Mouse (Mus musculus) erythroblast, embryonic 14.5 days (primary cell): Measurements from ENCODE around the gene Kiss1r. TPM values are rescaled to one million over a fixed set of nuclear protein-coding genes. Genes with fewer than 3 reads are reported as not detected.

Experiments used
- H3K27me3 ChIP-seq: 2 replicates; pipeline ENCODE4 v1.6.1; 2012; ENCODE audit warnings: inconsistent platforms; ENCODE audit not compliant: control insufficient read depth
- H3K36me3 ChIP-seq: 2 replicates; pipeline ENCODE4 v1.6.1; 2012; ENCODE audit warnings: mild to moderate bottlenecking, inconsistent platforms; ENCODE audit not compliant: control insufficient read depth
- H3K4me1 ChIP-seq: 2 replicates; pipeline ENCODE4 v1.6.1; 2012; ENCODE audit warnings: inconsistent platforms; ENCODE audit not compliant: control insufficient read depth
- H3K4me3 ChIP-seq: replicated peaks from 2 replicates; pipeline ENCODE3; 2012; ENCODE audit warnings: moderate library complexity, mild to moderate bottlenecking, inconsistent platforms
- H3K9me3 ChIP-seq: 2 replicates; pipeline ENCODE4 v1.6.1; 2012; ENCODE audit warnings: low read length, inconsistent platforms, mixed read lengths; ENCODE audit not compliant: control insufficient read depth
- GATA1 ChIP-seq: IDR thresholded peaks from 2 replicates; pipeline ENCODE4 v1.6.1; 2012; ENCODE audit warnings: low read length, inconsistent platforms, mixed read lengths
- TAL1 ChIP-seq: IDR thresholded peaks from 3 replicates; pipeline ENCODE4 v1.6.1; 2012; ENCODE audit warnings: low read length, inconsistent platforms, mixed read lengths
- polyA plus RNA-seq: library from polyadenylated mRNA; stranded (reverse); fragments of >175 nt; gene quantifications from 2 replicates; pipeline ENCODE4 v1.2.3, GENCODE M21; 2012

Kiss1r gene
- polyA plus RNA-seq, 1 experiment = 0.01 TPM

- H3K36me3 ChIP-seq = peaks cover 38% of the 10 kb centered on the region
- no peak for TF ChIP-seq GATA1
- H3K4me1 ChIP-seq = peaks cover 40% of the 10 kb centered on the region
- H3K4me3 ChIP-seq = peak within 1 kb of the TSS; percentile 94
- peaks cover 5% of the 10 kb centered on the region; the same call in 1 of the 2 replicates for H3K27me3 ChIP-seq
- no peaks in the 10 kb centered on the region for H3K9me3 ChIP-seq
These were observed 43.3 kb downstream of the Kiss1r start, which contains the start of gene Wdr18 for GRCm38 (mm10) chr10:79959847-79960601. Gene Wdr18 (plus strand): TSS chr10:79960152.

DNA sequence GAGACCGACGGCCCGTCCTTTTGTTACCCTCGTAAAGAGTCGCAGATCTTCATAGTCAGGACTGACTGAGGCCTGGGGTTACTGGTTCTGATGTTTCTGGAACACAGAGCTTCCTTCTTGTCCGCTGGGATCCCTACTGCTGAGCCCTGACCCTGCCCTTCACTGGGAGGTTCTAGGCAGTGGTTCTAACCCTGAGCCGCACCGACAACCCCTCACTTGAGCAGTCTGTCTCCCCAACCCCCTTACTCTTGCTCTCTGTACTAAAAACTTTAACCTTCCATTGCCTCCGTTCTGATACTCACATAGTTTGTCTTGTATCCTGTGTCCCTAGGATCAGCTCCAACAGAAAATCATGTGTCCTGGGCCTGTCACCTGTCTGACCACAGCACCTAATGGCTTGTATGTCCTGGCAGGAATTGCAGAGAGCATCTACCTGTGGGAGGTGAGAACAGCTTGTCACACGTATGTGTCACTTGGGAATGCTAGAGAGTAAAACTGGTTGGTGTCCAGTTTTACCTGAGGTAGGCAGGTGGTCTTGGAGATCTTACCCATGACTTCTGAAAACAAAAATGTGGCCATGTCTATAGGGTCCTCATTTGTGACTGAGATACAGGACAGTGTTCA, 44.0 kb downstream of the Kiss1r start:
- H3K4me1 ChIP-seq = peaks cover 38% of the 10 kb centered on the region
- H3K4me3 ChIP-seq = peak overlapping the region; percentile 94
- H3K9me3 ChIP-seq = no peaks in the 10 kb centered on the region
- peaks cover 45% of the 10 kb centered on the region for H3K36me3 ChIP-seq
- TF ChIP-seq GATA1 (no peak), TAL1 (no peak)
- peaks cover 4% of the 10 kb centered on the region; the same call in 1 of the 2 replicates for H3K27me3 ChIP-seq

DNA sequence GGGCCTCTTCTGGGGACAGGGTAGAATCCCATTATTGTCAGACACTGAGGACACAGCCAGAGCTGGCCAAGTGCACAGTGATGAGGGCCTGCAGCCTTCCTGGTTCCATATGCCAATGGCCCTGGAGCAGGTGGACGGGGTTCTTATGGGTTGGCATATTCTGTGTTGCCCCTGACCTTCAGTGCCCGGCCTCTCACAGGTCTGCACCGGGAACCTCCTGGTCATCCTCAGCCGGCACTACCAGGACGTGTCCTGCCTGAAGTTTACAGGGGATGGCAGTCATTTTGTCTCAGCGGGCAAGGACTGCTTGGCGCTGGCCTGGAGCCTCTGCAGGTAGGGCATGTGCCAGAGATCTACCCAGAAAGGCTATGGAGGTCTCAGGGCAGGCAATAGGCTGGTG, 48.0 kb downstream of the Kiss1r start:
- TF ChIP-seq TAL1 (no peak), GATA1 (no peak)
- Histone ChIP-seq H3K9me3 (no peaks in the 10 kb centered on the region), H3K4me3 (no peak overlapping the region), H3K4me1 (peaks cover 21% of the 10 kb centered on the region), H3K27me3 (peaks cover 8% of the 10 kb centered on the region), H3K36me3 (peaks cover 73% of the 10 kb centered on the region)

DNA sequence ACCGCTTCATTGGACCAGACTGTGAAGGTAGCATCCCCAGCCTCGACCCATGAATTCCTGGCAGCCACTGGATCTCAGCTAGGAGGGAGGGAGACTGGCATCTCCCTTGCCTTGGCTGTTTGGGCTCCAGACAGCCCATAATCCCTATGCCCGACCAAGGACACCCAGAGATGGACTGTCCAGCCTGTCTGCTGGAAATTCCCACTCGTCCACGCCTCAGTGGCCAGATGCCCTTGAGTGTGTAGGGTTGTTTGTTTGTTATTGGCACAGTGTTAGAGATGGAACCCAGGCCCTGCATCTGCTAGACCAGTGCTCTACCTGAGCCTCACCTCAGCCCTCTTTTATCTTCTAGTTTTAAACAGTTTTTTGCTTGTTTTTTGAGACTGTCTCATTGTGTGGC, 48.6 kb downstream of the Kiss1r start:
- peaks cover 73% of the 10 kb centered on the region for H3K36me3 ChIP-seq
- peaks cover 14% of the 10 kb centered on the region for H3K27me3 ChIP-seq
- H3K4me3 ChIP-seq = no peak overlapping the region
- TF ChIP-seq GATA1 (no peak), TAL1 (no peak)
- peaks cover 17% of the 10 kb centered on the region for H3K4me1 ChIP-seq
- H3K9me3 ChIP-seq = no peaks in the 10 kb centered on the region

- H3K27me3 ChIP-seq = peaks cover 30% of the 10 kb centered on the region
- peaks cover 64% of the 10 kb centered on the region for H3K36me3 ChIP-seq
- no peak overlapping the region for H3K4me3 ChIP-seq
- H3K4me1 ChIP-seq = peaks cover 7% of the 10 kb centered on the region
- TF ChIP-seq TAL1 (no peak), GATA1 (no peak)
- H3K9me3 ChIP-seq = peaks cover 3% of the 10 kb centered on the region; the same call in 1 of the 2 replicates
These were observed 50.2 kb downstream of the Kiss1r start for GRCm38 (mm10) chr10:79966886-79967400.

GRCm38 (mm10) chr10:79968181-79968580, 51.4 kb downstream of the Kiss1r start:
- Histone ChIP-seq H3K4me3 (no peak overlapping the region), H3K4me1 (peaks cover 5% of the 10 kb centered on the region), H3K36me3 (peaks cover 53% of the 10 kb centered on the region), H3K9me3 (peaks cover 9% of the 10 kb centered on the region), H3K27me3 (peaks cover 42% of the 10 kb centered on the region)
- TF ChIP-seq GATA1 (no peak), TAL1 (no peak)

- H3K27me3 ChIP-seq = peaks cover 49% of the 10 kb centered on the region
- H3K4me1 ChIP-seq = peaks cover 5% of the 10 kb centered on the region
- no peak overlapping the region for H3K4me3 ChIP-seq
- H3K36me3 ChIP-seq = peaks cover 49% of the 10 kb centered on the region
- no peak for TF ChIP-seq GATA1
- TF ChIP-seq TAL1 = no peak
- peaks cover 19% of the 10 kb centered on the region for H3K9me3 ChIP-seq
These were observed 52.4 kb downstream of the Kiss1r start for GRCm38 (mm10) chr10:79969124-79969568.

GRCm38 (mm10) chr10:79970415-79971182, 53.8 kb downstream of the Kiss1r start, which contains the start of gene Grin3b:
Gene Grin3b (plus strand): TSS chr10:79970715.
- TF ChIP-seq GATA1 (no peak), TAL1 (no peak)
- no peak within 1 kb of the TSS for H3K4me3 ChIP-seq
- H3K36me3 ChIP-seq = peaks cover 49% of the 10 kb centered on the region
- H3K27me3 ChIP-seq = peaks cover 52% of the 10 kb centered on the region
- H3K9me3 ChIP-seq = peaks cover 33% of the 10 kb centered on the region
- peaks cover 7% of the 10 kb centered on the region for H3K4me1 ChIP-seq
